Mouse (Mus musculus): Measurements from ENCODE around the gene Csta1. TPM values are rescaled to one million over a fixed set of nuclear protein-coding genes. Genes with fewer than 3 reads are reported as not detected.
"Not testable (repeated sequence)": the region's sequence is repeated elsewhere in the genome, so short reads cannot be mapped to it uniquely, and the experiment has no call there.

Csta1 gene
- not detected for total RNA-seq (2021)

DNA sequence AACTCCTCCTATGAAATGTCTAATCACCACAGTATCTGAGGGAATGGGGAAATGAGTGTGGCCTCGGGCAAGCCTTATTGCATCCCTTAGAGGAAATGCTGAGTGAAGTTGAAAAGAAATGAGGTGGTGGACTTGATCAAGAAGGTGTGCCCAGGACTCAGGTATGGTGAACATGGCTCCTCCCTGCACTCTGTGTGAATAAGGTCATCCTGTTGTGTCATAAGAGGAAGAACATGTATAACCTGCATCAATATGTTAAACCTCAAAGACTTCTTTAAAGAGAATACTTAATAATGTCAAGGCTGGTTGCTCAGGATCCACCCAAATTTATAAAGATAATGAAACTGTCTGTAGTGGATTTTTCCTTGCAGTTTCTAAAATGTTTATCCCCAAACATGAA is at the start of gene Csta1:
Gene Csta1, minus strand, starts transcription at position 101 of the 400 bp plus-strand sequence.
- DNase-seq (ENCODE audit: low spot score in 2 of 2) = no peak
- intact Hi-C loops (cut with DNase I) = no loop called here

DNA sequence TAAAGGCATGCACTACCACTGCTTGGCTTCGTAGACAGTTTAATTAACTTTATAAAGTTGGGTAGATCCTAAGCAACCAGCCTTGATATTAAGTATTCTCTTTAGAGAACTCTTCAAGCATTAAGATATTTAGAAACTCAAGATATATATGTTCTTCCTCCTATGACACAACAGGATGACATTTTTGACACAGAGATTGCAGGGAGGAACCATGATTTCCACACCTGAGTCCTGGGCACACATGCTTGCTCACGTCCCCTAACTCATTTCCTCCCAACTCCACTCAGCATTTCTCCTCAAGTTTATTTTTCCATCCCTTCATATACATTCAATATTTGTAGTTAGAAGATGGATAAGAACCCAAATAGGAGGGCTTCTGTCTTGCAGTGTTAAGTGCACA is 48.9 kb upstream of the Csta1 start:
- no peak for DNase-seq (ENCODE audit: low spot score in 2 of 2)
- intact Hi-C loops (cut with DNase I) = no loop called here

DNA sequence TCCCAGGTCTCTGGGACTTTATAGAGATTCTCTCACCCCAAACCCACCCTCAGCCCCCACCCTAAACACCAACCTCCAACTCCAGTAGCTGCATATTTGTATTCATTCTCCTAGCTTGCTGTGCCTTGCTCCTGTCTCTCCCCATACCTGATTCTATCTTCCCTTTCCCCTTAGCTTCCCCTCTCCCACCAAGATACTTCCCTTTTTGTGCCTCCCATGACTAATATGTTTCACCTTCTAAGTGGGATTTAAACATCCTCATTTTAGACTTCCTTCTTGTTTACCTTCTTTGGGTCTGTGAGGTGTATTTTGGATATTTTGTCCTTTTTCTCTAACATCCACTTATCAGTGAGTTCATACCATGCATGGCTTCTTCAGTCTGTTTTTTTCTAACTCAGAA is 45.1 kb upstream of the Csta1 start:
- no peak for DNase-seq (ENCODE audit: low spot score in 2 of 2)
- intact Hi-C loops (cut with DNase I) = no loop called here

DNA sequence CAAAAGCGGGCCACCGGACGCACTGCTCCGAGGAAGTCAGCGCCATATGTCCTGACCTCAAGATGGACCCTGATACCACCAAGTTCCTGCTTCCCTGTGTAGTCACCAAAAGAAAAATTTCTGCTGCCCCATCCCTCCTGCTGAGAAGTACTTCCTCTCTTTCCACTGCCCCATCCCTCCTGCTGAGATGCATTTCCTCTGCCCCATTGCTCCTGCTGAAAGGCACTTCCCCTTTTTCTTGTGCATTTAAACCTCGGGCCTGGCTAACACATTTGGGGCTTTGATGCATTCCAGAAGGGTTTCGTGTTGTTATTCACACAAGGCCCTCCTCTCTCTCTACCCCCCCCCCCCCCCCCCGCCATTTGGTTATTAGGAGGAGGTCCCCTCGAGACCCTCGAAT is 36.8 kb upstream of the Csta1 start:
- intact Hi-C loops (cut with DNase I); DNase-seq (ENCODE audit: low spot score in 2 of 2): not testable (repeated sequence)

DNA sequence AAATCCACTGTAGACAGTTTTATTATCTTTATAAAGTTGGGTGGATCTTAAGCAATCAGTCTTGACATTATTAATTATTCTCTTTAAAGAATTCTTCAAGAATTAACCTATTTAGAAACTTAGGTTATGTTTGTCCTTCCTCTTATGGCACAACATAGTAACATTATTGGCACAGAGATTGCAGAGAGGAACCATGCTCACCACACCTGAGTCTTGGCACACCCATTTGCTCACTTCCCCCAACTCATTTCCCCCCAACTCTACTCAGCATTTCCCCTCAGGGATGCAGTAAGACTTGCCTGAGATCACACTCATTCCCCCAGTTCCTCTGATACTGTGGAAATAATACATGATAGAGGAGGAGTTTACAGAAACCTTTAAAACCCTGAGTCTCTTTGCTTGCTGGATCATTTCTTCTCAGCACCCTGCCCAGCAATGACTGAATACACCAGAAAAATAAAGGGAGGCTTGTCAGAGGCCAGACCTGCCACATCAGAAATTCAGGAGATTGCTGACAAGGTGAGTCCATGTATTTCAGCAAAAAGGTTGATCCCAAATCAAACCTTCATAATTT is 25.4 kb upstream of the Csta1 start, which contains the start of gene Stfa2l1:
Gene Stfa2l1, plus strand, starts transcription at position 410 of the 574 bp plus-strand sequence.
- no peak for DNase-seq (ENCODE audit: low spot score in 2 of 2)
- intact Hi-C loops (cut with DNase I) = no loop called here

DNA sequence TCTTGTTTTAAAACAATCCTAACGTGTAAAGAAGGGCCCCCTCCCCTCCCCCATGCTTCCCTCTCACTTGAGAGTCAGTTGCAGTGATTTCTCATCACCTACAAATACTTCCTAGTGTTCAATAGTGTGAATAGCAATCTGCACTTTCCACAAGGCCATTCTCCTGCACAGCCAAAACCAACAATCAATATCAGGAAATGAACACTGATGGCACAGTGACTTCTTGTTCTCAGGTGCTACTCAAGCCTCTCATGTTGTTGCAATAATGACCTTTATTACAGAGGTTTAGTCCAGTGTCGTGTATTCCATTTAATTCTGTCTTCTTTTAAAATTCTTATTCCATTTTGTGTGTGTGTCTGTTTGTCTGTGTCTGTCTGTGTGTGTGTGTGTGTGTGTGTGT is 7.2 kb upstream of the Csta1 start:
- DNase-seq (ENCODE audit: low spot score in 2 of 2) = no peak
- intact Hi-C loops (cut with DNase I) = no loop called here

DNA sequence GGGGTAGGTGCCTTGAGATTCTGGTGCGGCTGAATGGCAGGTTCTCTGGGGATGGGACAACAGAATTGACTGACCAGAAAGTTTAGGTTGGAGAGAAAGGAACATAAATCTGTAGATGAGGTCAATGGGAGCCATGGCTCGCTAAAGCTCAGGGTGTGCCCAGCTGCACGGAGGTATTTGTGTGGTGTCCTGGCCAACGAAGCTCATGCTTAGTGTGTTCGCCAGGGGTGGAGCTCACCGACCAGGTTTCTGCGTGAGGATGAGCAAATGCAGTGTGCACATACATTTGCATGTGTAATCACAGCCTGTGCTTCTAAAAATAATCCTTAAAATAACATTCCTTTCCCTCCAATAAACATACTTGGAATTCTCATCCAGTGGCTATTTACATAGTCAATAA is 2.9 kb downstream of the Csta1 start:
- DNase-seq (ENCODE audit: low spot score in 2 of 2) = no peak
- intact Hi-C loops (cut with DNase I) = no loop called here

DNA sequence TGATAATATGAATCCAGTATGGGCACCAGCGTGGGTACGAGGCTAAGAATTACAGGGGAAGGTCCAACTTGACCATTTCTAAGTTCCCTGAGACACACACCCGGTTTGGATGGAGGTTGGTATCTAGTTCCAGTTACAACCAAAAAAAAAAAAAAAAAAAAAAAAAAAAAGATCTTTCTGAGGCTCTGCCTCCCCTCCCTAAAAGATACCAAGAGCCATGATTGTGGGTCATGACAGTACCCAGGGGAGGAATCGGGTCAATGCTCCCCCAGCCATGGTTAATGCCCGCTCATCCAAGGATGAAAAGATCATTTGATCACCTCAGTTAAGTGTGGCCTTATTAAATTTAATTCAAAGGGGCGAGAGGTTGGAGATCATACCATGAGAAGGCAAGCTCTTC is 15.3 kb downstream of the Csta1 start:
- DNase-seq (ENCODE audit: low spot score in 2 of 2); intact Hi-C loops (cut with DNase I): not testable (repeated sequence)

DNA sequence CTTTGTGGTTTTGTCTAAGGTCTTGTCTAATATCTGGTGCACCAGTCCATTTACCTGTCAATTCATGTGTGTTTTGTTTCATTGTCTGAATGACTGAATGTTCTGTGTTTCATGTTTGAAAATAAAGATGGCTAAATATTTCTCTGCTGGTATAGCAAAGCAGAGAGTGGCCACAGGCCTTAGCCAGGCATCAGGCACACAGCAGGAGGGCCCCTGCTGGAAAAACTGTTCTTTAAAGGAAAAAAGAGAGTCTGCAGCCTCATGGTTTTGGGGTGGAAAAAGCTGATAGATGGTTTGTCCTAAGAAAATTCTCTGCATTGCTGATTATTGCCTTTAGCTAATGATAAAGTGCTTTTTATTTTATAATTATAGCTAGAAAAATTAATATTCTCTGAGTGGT is 19.6 kb downstream of the Csta1 start:
- intact Hi-C loops (cut with DNase I); DNase-seq (ENCODE audit: low spot score in 2 of 2): not testable (repeated sequence)

DNA sequence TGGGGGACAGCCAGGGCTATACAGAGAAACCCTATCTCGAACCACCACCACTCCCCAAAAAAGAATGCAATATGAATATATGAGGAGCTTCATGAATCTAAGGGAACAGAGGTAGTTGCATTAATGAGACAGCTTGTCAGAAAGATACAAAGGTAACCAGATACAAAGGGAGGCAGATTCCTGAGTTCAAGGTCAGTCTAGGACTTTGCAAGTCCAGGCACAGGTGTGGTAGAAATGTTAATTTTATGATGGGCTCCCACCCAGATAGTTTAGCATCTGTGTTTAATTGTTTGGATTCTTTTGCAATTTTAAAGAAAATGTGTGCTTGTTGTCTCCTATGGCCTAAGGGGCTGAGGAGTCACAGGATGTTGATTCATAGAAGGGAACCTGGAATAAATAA is 28.8 kb downstream of the Csta1 start:
- DNase-seq (ENCODE audit: low spot score in 2 of 2) = no peak
- intact Hi-C loops (cut with DNase I) = no loop called here

DNA sequence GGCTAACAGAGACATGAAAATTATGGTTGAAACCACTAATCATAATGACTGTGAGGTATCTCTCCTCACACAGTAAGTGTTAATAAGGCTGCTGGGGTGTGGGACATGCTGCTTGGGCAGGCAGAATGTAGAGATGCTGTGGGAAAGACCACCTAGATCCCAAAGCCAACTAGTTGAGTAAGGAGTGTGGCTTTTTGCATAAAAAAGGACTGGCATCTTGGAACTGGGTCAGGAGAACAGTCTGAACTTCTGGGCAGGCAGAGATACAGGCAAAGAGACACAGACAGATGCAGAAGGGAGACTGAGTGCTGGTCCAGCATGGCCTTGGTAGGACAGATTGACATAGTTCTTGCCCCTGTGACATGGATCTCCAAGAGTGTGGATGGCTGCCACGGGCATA is 29.5 kb downstream of the Csta1 start:
- intact Hi-C loops (cut with DNase I) = no loop called here
- no peak for DNase-seq (ENCODE audit: low spot score in 2 of 2)

DNA sequence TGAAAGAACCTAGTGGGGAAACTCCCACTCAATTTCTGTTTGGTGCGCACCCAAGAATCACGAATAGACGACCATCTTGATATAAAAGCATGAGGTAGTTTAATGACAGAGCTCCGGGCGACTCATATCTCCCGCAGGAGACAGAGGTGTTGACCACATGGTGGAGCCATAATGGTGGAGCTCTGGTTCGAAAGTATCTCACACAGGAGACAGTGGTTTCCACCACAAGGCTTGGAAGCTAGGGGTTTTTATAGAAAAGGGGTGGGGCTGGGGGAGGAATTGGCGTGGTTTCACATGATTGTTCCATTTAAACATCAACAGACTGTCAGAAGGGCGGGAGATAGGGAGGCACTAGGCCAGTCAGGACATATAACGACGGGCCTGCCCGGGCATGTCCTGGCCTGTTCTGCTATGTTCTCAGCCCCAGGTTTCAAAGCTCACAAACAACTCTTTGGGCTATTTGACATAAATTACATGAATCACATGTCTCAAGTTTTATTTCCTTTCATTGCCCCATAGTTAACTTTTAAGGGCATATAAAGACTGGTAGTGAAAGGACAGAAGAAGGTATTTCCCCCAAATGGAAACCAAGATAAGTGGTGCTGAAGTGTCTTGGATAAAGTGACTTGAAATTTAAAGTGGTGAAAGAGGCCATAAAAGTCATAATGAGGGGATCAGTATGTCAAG is 33.1 kb downstream of the Csta1 start:
- intact Hi-C loops (cut with DNase I) = not testable (repeated sequence)

DNA sequence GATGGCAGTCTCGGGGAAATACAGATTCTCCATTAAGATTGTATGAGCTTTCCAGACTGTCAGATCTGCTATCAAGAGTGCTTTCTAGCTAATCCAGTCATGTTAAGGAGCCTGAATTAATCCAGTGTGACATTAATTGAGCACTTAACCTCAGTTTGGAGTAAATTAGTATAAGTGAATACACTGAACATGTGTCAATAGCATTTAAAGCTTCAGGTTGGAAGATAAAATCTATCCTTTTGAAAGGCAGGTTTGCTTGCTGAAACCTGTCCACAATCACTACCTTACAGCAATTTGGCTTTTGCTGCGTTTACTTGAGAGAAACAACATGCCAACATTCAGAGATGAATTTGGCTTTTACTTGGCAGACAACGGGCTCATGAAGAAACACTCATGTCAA is 37.0 kb downstream of the Csta1 start:
- DNase-seq (ENCODE audit: low spot score in 2 of 2) = no peak
- intact Hi-C loops (cut with DNase I) = no loop called here

More for the DNA sequence above, 33.1 kb downstream of the Csta1 start:
- DNase-seq (ENCODE audit: low spot score in 2 of 2) = not testable (repeated sequence)

DNA sequence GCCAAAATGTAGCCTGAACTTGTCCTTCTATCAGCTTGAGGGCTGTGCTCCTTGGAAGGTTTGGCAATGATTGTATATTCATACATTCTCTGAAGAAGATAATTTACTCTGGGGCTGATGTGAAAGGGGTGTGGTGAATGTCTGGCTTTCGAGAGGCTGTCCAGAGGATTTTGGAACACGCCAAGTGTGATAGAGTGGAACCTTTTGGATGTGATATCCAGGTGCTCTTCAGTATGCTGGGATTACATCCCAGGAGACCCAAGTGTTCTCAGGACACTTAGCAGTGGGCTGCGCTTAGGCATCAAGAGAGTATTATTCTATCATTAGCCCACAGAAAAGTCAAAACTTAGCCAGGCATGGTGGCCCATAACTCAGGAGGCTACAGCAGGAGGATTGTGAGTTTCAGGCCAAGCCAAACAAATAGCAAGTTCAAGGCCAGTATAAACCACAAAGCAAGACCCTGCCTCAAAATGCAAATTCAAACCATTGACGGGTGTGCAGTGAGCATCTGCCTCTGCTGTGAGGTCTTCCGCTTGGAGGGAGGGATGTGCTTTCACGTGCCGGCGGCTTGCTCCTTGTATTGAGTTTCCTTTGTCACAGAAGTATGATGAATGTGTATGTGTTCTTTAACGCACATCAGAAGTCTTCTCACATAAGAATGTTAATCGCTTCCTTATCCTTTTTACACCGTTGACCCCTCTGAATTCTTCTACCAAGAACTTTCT is 40.1 kb downstream of the Csta1 start:
- DNase-seq (ENCODE audit: low spot score in 2 of 2) = no peak
- intact Hi-C loops (cut with DNase I) = no loop called here

DNA sequence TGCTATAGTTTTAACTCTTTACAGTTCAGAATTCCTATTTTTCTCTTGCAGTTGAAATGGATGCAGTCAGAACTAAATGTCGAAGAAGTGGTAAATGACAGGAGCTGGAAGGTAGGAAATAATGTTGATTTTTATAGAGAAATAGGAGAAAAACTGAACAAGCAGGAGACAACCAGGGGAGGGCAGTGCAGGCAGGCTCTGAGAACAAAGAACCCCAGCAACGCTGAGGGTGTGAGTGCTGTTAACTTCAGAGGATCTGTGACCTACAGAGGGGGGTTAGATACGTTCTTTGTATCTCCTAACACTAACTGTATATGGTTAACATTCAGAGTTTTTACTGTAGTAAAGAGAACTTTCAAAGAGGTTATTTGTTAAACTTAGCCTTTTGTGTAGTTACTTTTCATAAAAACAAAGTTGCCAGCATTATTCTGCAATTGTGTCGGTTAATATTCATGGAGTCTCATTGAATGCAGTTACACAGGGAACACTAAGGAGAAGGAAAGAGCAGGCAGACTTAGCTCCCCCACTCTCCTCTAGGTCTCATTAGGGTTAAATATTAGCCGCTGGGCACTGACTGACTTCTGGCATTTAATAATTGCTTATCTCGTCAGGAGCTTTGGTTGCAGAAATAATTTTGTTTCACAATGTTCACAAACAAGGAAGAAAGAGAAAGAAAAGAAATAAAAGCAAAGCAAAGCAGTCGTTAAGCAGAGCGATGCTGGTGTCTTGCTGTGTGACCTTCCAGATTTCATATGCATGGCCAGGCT is 41.0 kb downstream of the Csta1 start:
- intact Hi-C loops (cut with DNase I) = no loop called here
- DNase-seq (ENCODE audit: low spot score in 2 of 2) = no peak

DNA sequence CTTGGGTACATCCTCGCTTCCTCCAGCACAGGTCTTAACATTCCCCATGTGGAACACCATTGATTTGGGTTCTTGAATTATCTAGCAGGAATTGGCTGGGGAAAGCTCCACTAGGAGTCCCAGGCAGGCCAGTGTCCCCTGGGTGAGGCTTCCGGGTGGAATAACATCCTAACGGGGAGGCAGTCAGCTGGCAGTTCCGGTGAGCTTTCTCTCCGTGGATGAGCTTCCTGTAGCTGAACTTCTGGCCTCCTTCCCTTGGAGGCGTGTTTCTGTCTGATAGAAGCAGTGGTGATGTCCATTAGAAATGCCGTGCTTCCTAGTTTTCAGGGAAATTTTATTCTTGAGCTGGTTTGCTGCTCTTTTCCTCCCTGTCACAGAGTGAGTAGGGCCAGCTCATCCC is 42.0 kb downstream of the Csta1 start:
- DNase-seq (ENCODE audit: low spot score in 2 of 2) = no peak
- intact Hi-C loops (cut with DNase I) = no loop called here

DNA sequence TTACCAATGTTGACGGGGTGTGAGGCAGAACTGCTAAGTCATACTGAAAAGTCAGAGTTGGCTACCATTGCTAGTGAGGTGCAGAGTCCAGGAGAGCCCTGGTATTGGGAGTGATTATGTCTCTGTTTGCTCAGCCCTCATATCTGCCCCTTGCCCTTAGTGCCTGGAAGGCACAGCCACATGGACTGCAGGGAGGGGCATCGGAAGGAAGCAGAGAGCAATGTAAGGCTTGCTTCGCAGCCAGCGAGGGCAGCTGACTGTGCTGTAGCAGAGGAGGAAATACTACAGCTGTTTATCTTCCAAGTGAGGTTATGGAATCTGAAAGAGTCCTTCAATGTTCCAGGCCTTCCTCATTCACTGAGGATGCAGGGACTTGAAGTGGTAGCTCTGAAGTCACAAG is 43.2 kb downstream of the Csta1 start:
- no peak for DNase-seq (ENCODE audit: low spot score in 2 of 2)
- intact Hi-C loops (cut with DNase I) = no loop called here

DNA sequence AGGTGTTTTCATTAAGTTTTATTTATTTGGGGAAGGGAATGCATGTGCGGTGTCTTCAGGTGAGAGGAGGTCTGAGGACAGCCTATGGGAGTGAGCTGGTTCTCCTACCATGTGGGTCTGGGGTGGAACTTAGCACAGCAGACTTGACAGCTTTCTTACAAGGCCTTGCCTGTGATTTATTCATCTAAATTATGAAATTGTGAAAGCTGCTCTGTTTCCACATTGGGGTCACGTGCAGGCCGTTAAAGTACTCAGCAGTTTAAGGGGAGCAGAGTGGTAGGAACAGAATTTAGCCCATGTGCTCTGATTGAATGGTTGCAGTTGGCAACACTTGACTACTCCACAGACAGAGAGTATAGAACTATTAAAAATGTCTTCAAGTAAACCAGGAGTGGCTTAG is 51.1 kb downstream of the Csta1 start:
- DNase-seq (ENCODE audit: low spot score in 2 of 2) = no peak
- intact Hi-C loops (cut with DNase I) = loop anchor here (10.0 kb wide), 2 partner anchors 545 to 745 kb away; partner anchors contain the start of gene Iqcb1

DNA sequence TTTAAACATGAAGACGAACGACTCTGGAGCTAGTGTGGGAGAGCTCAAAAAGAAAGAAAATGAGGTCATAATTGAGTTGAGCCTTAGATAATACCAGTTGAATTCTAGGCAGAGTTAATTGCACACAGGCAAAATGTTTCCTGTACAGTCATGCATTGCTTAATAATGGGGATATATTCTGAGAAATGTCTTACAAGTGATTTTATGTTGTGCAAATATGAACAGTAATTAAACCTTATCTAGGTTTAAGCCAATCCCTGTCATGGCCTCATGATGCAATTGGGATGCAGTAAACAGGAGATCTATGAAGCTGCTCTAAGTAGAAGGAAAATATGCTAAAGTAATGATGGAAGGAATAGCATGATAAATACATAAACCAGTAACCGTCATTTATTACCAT is 56.3 kb downstream of the Csta1 start:
- intact Hi-C loops (cut with DNase I) = loop anchor here (10.0 kb wide), 2 partner anchors 550 to 750 kb away; partner anchors contain the start of gene Iqcb1
- DNase-seq (ENCODE audit: low spot score in 2 of 2) = no peak

DNA sequence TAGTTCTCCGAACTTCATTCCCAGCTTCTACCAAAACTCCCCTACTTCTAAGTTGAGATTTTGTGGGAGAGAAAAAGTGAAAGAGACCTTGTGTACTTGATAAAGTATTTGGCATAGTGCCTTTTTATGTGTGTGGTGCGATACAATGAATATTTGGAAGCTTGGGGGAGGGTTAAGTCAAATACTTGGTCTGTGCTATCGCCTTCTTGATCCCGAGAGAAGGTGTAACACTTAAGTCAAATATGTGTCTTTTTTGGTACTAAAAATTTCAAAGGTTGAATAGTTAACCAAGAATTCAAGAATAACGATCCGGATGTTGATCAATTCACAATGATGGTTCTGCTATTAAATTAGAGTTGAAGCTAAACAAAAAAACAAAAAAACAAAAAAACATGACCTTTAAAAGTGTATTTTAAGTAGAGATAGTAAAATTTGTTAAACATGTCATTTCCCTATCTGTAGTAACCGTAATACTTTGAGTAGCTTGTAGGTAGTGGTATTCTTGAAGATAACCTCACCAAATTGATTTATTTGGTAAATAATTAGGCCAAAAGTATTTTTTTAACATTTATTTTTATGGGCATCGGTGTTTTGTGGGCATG is 58.5 kb downstream of the Csta1 start:
- no peak for DNase-seq (ENCODE audit: low spot score in 2 of 2)
- intact Hi-C loops (cut with DNase I) = loop anchor here (10.0 kb wide), 2 partner anchors 552 to 752 kb away; partner anchors contain the start of gene Iqcb1

All from left cerebral cortex, postnatal 25 days (tissue).